ENCODE assay signal across 17 mouse cellular contexts in the genomic region with DNA sequence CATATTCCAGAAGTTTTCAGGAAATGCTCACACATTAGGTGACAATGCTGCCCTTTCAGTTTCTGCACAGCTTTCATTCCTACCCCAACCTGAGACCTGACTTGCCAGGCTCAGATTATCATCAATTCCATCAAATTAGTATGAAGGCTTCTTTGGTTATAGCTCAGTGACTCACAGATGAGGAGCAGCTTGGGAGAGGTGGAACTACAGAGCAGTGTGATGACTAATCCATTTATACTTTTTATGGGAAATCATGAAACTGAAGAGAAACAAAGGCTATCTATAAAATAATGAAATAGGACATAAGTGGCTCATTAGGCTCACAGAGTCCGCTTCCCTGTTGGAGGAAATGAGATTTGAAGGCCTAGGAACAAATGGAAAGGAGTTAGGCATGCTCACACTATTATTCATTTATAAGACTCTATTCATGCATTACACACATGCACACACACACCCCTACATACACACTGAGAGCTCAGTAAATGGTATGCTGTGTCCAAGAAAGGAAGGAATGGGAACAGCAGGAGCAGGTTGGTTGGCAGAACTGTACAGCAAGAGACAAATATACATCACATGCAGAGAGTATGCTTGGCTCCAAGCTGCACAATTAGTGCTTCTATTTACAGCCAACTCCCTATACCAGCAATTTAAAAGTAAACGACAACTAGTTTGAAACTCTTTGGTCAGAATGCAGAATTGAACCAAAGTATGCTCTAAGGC.
DNase-seq lines count a peak whose midpoint lies in the region; ATAC-seq lines count a peak whose summit lies in the region.
"Had no signal": no experiment of that assay in that cellular context is flagged by ENCODE, and none has a peak within 500 bp of the region (broad histone marks: within the 10 kb centered on the region; RNA-seq: fewer than 3 reads in every experiment).

No protein-coding gene starts in this region.

- H3K36me3 ChIP-seq in hindbrain, embryonic 15.5 days, result no peaks in the 10 kb centered on the region
- no peaks in the 10 kb centered on the region for H3K36me3 ChIP-seq in hindbrain, embryonic 11.5 days (ENCODE audit: control insufficient read depth, insufficient read depth, low read length)
- H3K36me3 ChIP-seq in embryonic facial prominence, embryonic 10.5 days (replicated peaks), result no peaks in the 10 kb centered on the region
- H3K36me3 ChIP-seq: heart, embryonic 10.5 days; intestine, embryonic 15.5 days; liver, embryonic 12.5 days; lung, embryonic 15.5 days had no signal

- no peak overlapping the region for H3K4me3 ChIP-seq in hindbrain, embryonic 15.5 days
- H3K4me3 ChIP-seq in hindbrain, embryonic 11.5 days (ENCODE audit: low read depth, low read length), result no peak overlapping the region
- H3K4me3 ChIP-seq in embryonic facial prominence, embryonic 10.5 days, result no peak overlapping the region
- H3K4me3 ChIP-seq: heart, embryonic 10.5 days; intestine, embryonic 15.5 days; liver, embryonic 12.5 days; lung, embryonic 15.5 days had no signal

- 71% methylated on average over 2 of the region's 2 CpGs for WGBS in hindbrain, embryonic 15.5 days
- 90% methylated on average over 2 of the region's 2 CpGs for WGBS in hindbrain, embryonic 11.5 days
- WGBS in embryonic facial prominence, embryonic 10.5 days, result 87% methylated on average over 2 of the region's 2 CpGs

- no peak overlapping the region for H3K27ac ChIP-seq in hindbrain, embryonic 15.5 days (replicated peaks)
- H3K27ac ChIP-seq in hindbrain, embryonic 11.5 days (ENCODE audit: low read depth, low read length), result no peak overlapping the region
- H3K27ac ChIP-seq in embryonic facial prominence, embryonic 10.5 days (replicated peaks), result no peak overlapping the region
- H3K27ac ChIP-seq: heart, embryonic 10.5 days; intestine, embryonic 15.5 days; liver, embryonic 12.5 days; lung, embryonic 15.5 days had no signal

- H3K9ac ChIP-seq in hindbrain, embryonic 15.5 days, result no peak overlapping the region
- no peak overlapping the region for H3K9ac ChIP-seq in hindbrain, embryonic 11.5 days (ENCODE audit: low read depth, low read length)
- H3K9ac ChIP-seq: intestine, embryonic 15.5 days; liver, embryonic 12.5 days; lung, embryonic 15.5 days had no signal

- H3K4me1 ChIP-seq in hindbrain, embryonic 15.5 days (replicated peaks), result no peaks in the 10 kb centered on the region
- no peaks in the 10 kb centered on the region for H3K4me1 ChIP-seq in hindbrain, embryonic 11.5 days (replicated peaks; ENCODE audit: control insufficient read depth, insufficient read depth, low read length)
- no peaks in the 10 kb centered on the region for H3K4me1 ChIP-seq in embryonic facial prominence, embryonic 10.5 days
- H3K4me1 ChIP-seq: heart, embryonic 10.5 days; intestine, embryonic 15.5 days; liver, embryonic 12.5 days; lung, embryonic 15.5 days had no signal

- ATAC-seq in hindbrain, embryonic 15.5 days (ENCODE audit: low FRiP score, low read depth), result peak; percentile 30; the same call in 1 of the 2 replicates
- no peak for ATAC-seq in hindbrain, embryonic 11.5 days (ENCODE audit: low FRiP score)
- ATAC-seq: intestine, embryonic 15.5 days; liver, embryonic 12.5 days had no signal

- H3K9me3 ChIP-seq in hindbrain, embryonic 15.5 days, result no peaks in the 10 kb centered on the region
- H3K9me3 ChIP-seq in hindbrain, embryonic 11.5 days (ENCODE audit: control insufficient read depth, low read length), result no peaks in the 10 kb centered on the region
- no peaks in the 10 kb centered on the region for H3K9me3 ChIP-seq in embryonic facial prominence, embryonic 10.5 days
- H3K9me3 ChIP-seq: heart, embryonic 10.5 days; intestine, embryonic 15.5 days; liver, embryonic 12.5 days; lung, embryonic 15.5 days had no signal

- no peak for DNase-seq in hindbrain, embryonic 11.5 days (ENCODE audit: low spot score)
- peak; percentile 7 for DNase-seq in right cerebral cortex, adult 18-20 months
- no peak for DNase-seq in right cerebral cortex, postnatal 4 days
- peak; percentile 21 for DNase-seq in fibroblast of lung, adult 2 months (ENCODE audit: low read depth)
- no peak for DNase-seq in urinary bladder, postnatal 25 days (ENCODE audit: low spot score)
- DNase-seq in embryonic facial prominence, embryonic 10.5 days (ENCODE audit: low spot score), result no peak
- DNase-seq: adrenal gland, postnatal 14 days; gastrocnemius, postnatal 14 days; heart, postnatal 14 days; midbrain, embryonic 14.5 days; spleen, adult 18-20 months; thymus, postnatal 36 days had no signal

- no peak overlapping the region for H3K4me2 ChIP-seq in hindbrain, embryonic 15.5 days
- no peak overlapping the region for H3K4me2 ChIP-seq in hindbrain, embryonic 11.5 days (replicated peaks; ENCODE audit: low read depth, low read length)
- H3K4me2 ChIP-seq: intestine, embryonic 15.5 days; liver, embryonic 12.5 days; lung, embryonic 15.5 days had no signal

- H3K27me3 ChIP-seq in hindbrain, embryonic 15.5 days, result no peaks in the 10 kb centered on the region
- H3K27me3 ChIP-seq in hindbrain, embryonic 11.5 days (ENCODE audit: control insufficient read depth, insufficient read depth, low read length), result no peaks in the 10 kb centered on the region
- no peaks in the 10 kb centered on the region for H3K27me3 ChIP-seq in embryonic facial prominence, embryonic 10.5 days (replicated peaks; ENCODE audit: low read depth, poor library complexity, severe bottlenecking)
- H3K27me3 ChIP-seq: intestine, embryonic 15.5 days; liver, embryonic 12.5 days; lung, embryonic 15.5 days had no signal

Comparison
In these comparisons a context has a peak if more than half of its experiments do, and no peak if none do; other contexts are left out.
1. DNase-seq: peak in right cerebral cortex, adult 18-20 months (single experiment) and fibroblast of lung, adult 2 months (single experiment); none in hindbrain, embryonic 11.5 days (single experiment), right cerebral cortex, postnatal 4 days (single experiment), urinary bladder, postnatal 25 days (single experiment) and embryonic facial prominence, embryonic 10.5 days (single experiment).